Mouse (Mus musculus) midbrain, embryonic 13.5 days (tissue): ENCODE results near the gene Pald1. TPM values are rescaled to one million over a fixed set of nuclear protein-coding genes. Genes with fewer than 3 reads are reported as not detected.

ENCODE experiments used
- ATAC-seq: fragments of 200-750 bp; cut with Nextera tagmentation; 2 replicates; pipeline ENCODE4 v1.8.0; 2017; ENCODE audit warnings: mild to moderate bottlenecking, moderate TSS enrichment, moderate library complexity
- H3K27ac ChIP-seq: fragments of 300-500 bp; sonication (generic); 2 replicates; pipeline ENCODE4 v1.5.1; 2015; ENCODE audit warnings: inconsistent platforms, mild to moderate bottlenecking, moderate library complexity
- H3K27me3 ChIP-seq: fragments of 300-500 bp; sonication (generic); 2 replicates; pipeline ENCODE4 v1.6.1; 2015; ENCODE audit warnings: mild to moderate bottlenecking, inconsistent platforms
- H3K36me3 ChIP-seq: fragments of 300-500 bp; sonication (generic); 2 replicates; pipeline ENCODE4 v1.6.1; 2015; ENCODE audit warnings: mild to moderate bottlenecking, inconsistent platforms
- H3K4me1 ChIP-seq: fragments of 300-500 bp; sonication (generic); replicated peaks from 2 replicates; pipeline ENCODE4 v1.6.1; 2015; ENCODE audit warnings: inconsistent platforms
- H3K4me2 ChIP-seq: fragments of 300-500 bp; sonication (generic); replicated peaks from 2 replicates; pipeline ENCODE4 v1.6.1; 2015; ENCODE audit warnings: moderate library complexity, mild to moderate bottlenecking, inconsistent platforms
- H3K4me3 ChIP-seq: fragments of 300-500 bp; sonication (generic); replicated peaks from 2 replicates; pipeline ENCODE4 v1.5.1; 2015; ENCODE audit warnings: mild to moderate bottlenecking, inconsistent platforms
- H3K9ac ChIP-seq: fragments of 300-500 bp; sonication (generic); replicated peaks from 2 replicates; pipeline ENCODE4 v1.6.1; 2015; ENCODE audit warnings: mild to moderate bottlenecking, inconsistent platforms
- H3K9me3 ChIP-seq: fragments of 300-500 bp; sonication (generic); 2 replicates; pipeline ENCODE4 v1.6.1; 2016; ENCODE audit warnings: mild to moderate bottlenecking, inconsistent platforms
- WGBS: fragments of 180-500 bp; shearing (Covaris S2); methylation state at CpG from one replicate; pipeline ENCODE4 v1.1.7; 2015; 5-methylcytosine and 5-hydroxymethylcytosine counted together
- polyA plus RNA-seq: library from polyadenylated mRNA; unstranded; fragments of >200 nt; fragmentation: Nextera tagmentation; extraction: Ambion mirVana; gene quantifications from 2 replicates; pipeline ENCODE4 v1.2.1, GENCODE M21; 2015

Gene Pald1
- polyA plus RNA-seq, 1 experiment from 2014 or later, result 21.1 TPM

DNA sequence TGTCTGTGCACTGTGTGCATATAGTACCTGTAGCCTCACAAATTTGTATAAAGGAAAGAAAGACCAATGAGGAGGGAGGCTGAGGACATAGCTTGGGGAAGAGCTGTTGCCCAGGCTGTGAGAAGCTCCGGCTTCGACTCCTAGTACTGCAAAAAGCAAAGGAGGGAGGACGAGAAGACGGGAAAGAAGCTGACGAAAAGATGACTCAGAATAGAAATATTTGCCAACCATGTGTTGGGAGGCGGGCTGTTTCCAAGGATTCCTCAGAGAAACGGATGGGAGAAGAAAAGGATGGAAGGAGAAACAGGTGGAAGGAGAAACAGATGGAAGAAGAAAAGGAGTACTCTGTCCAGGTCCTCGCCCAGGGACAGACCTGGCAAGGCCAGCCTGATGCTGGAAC lies 89.1 kb downstream of the Pald1 start:
- Histone ChIP-seq H3K36me3 (no peaks in the 10 kb centered on the region), H3K4me2 (no peak overlapping the region), H3K4me1 (no peaks in the 10 kb centered on the region), H3K9me3 (no peaks in the 10 kb centered on the region), H3K4me3 (no peak overlapping the region), H3K27ac (no peak overlapping the region), H3K9ac (no peak overlapping the region), H3K27me3 (no peaks in the 10 kb centered on the region)
- no peak for ATAC-seq
- WGBS, result 87% methylated on average over 8 of the region's 8 CpGs

DNA sequence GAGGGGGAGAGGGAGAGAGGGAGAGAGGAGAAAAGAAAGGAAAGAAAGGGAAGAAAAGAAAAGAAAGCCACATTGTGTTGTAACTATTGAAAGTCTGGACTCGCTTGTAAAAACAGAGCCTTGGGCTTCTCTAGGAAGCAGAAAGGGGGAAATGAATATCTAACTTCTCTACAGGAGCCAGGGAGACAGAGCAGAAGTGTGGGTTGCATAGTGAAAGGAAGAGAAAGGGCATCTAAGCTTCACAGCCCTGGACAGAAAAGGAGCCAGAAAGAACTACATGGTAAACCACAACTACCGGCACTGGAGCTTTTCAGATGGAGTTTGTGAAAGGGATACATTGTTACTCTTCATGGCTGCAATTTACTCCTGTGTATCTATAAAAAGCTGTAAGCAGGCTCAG lies 92.9 kb downstream of the Pald1 start:
- no peaks in the 10 kb centered on the region for H3K36me3 ChIP-seq
- H3K27ac ChIP-seq, result no peak overlapping the region
- H3K4me2 ChIP-seq, result no peak overlapping the region
- no peaks in the 10 kb centered on the region for H3K27me3 ChIP-seq
- H3K4me1 ChIP-seq, result no peaks in the 10 kb centered on the region
- no peak overlapping the region for H3K9ac ChIP-seq
- no peak overlapping the region for H3K4me3 ChIP-seq
- WGBS, result 49% methylated on average over 2 of the region's 2 CpGs
- H3K9me3 ChIP-seq, result no peaks in the 10 kb centered on the region
- no peak for ATAC-seq

DNA sequence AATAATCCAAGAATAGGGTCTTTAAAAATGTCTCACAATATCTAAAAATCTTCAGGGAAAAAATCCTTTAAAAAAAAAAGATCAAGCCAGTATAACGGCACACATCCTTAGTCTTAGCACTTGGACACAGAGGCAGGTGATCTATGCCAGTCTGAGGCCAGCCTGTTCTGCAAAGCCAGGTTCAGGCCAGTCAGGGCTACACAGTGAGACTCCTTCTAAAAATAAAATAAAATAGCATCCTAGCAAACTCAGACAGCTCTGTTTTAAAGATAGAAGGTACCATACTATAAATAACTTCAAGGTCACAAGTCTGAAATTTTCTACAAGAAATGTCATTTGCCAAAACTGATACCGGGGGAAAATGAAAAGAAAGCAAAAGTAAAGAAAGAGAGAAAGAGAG lies 93.3 kb downstream of the Pald1 start:
- Histone ChIP-seq H3K27me3 (no peaks in the 10 kb centered on the region), H3K9ac (no peak overlapping the region), H3K27ac (no peak overlapping the region), H3K9me3 (no peaks in the 10 kb centered on the region), H3K36me3 (no peaks in the 10 kb centered on the region), H3K4me2 (no peak overlapping the region), H3K4me1 (no peaks in the 10 kb centered on the region), H3K4me3 (no peak overlapping the region)
- ATAC-seq, result no peak
- WGBS, result 92% methylated on average over 2 of the region's 2 CpGs

DNA sequence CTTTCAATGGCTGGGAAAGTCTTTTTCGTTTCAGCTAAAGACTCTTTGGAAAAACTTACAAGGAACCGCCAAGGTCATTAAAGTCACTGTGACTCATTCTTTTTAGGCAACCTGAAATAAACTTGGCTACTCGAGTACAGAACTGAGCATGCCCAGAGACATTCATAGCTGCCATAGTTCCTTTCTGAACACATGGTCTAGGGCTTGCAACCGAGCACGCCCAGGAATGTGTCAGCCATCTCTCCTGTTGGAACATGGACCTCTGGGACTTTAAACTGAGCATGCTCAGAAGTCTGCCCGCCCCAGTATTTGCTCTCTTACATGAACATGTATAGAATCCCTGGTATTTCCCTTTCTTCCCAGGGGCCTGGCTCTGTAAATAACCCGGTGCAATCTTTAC lies 97.1 kb downstream of the Pald1 start:
- no peaks in the 10 kb centered on the region for H3K4me1 ChIP-seq
- H3K36me3 ChIP-seq, result no peaks in the 10 kb centered on the region
- H3K9me3 ChIP-seq, result no peaks in the 10 kb centered on the region
- H3K4me3 ChIP-seq, result no peak overlapping the region
- no peak overlapping the region for H3K9ac ChIP-seq
- H3K4me2 ChIP-seq, result no peak overlapping the region
- ATAC-seq, result no peak
- H3K27me3 ChIP-seq, result no peaks in the 10 kb centered on the region
- no peak overlapping the region for H3K27ac ChIP-seq
- WGBS, result 73% methylated on average over 7 of the region's 7 CpGs

DNA sequence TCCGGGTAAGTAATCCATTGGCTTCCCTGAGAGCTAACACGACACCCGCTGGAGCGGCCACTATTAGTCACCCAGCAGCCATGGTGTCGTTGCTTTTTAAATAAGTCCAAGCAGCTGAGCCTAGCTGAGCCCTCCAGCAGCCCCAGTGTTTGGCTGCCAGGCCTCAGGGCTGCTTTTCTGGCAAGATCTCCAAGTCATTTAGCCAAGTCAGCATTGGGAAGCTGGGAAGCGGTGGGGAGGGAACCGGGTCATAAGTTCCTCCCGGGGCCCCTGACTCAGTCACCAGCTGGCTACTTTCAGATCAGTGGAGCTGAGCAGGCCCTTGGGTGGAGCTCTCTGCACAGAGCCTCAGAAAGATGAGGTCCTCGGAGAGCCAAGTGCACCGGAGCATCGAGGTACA lies 98.1 kb downstream of the Pald1 start:
- no peak overlapping the region for H3K27ac ChIP-seq
- H3K27me3 ChIP-seq, result no peaks in the 10 kb centered on the region
- H3K9me3 ChIP-seq, result no peaks in the 10 kb centered on the region
- no peak overlapping the region for H3K9ac ChIP-seq
- H3K36me3 ChIP-seq, result no peaks in the 10 kb centered on the region
- 87% methylated on average over 11 of the region's 11 CpGs for WGBS
- no peaks in the 10 kb centered on the region for H3K4me1 ChIP-seq
- no peak overlapping the region for H3K4me3 ChIP-seq
- no peak overlapping the region for H3K4me2 ChIP-seq
- no peak for ATAC-seq

DNA sequence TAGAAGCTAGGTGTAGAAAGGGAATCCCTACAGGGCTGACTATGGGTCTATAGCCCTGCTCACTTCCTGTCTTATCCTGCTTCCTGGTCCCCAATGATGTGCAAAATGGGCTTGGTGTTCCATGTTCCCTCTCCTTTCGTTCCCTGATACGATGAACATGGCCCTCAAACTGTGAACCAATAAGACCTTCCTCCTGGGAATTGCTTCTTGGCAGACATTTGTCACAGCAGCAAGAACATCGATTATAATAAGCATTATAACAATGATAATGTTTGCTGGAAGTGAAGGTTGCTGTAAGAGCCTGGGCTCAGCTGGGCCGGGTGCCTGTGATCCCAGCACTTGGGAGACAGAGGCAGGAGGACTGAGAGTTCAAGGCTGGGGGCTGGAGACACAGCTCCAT lies 99.0 kb downstream of the Pald1 start:
- Histone ChIP-seq H3K9me3 (no peaks in the 10 kb centered on the region), H3K9ac (no peak overlapping the region), H3K27me3 (no peaks in the 10 kb centered on the region), H3K4me2 (no peak overlapping the region), H3K36me3 (no peaks in the 10 kb centered on the region), H3K4me1 (no peaks in the 10 kb centered on the region), H3K4me3 (no peak overlapping the region), H3K27ac (no peak overlapping the region)
- no peak for ATAC-seq
- WGBS, result 85% methylated on average over 4 of the region's 4 CpGs

DNA sequence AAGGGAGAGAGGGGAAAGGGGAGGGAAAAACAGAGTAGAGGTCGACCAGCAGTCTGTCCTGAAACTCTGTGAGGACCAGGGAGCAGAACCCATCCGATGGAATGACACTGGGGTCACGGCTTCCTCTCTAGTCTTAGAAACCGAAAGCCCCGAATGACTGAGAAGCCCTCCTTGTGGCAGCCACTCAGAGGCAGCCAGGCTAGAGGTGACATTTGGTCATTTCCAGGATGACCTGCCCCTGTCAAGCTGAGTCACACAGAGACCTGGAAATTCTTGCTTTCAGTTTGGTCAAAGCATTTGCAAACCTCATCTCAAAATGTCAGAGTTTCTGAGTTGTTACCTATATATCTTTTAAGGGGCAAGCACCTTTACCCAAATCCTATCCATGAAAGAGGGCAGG lies 102.2 kb downstream of the Pald1 start:
- ATAC-seq, result no peak
- Histone ChIP-seq H3K4me1 (no peaks in the 10 kb centered on the region), H3K27ac (no peak overlapping the region), H3K36me3 (no peaks in the 10 kb centered on the region), H3K9ac (no peak overlapping the region), H3K4me2 (no peak overlapping the region), H3K27me3 (no peaks in the 10 kb centered on the region), H3K4me3 (no peak overlapping the region), H3K9me3 (no peaks in the 10 kb centered on the region)
- WGBS, result 75% methylated on average over 5 of the region's 5 CpGs

DNA sequence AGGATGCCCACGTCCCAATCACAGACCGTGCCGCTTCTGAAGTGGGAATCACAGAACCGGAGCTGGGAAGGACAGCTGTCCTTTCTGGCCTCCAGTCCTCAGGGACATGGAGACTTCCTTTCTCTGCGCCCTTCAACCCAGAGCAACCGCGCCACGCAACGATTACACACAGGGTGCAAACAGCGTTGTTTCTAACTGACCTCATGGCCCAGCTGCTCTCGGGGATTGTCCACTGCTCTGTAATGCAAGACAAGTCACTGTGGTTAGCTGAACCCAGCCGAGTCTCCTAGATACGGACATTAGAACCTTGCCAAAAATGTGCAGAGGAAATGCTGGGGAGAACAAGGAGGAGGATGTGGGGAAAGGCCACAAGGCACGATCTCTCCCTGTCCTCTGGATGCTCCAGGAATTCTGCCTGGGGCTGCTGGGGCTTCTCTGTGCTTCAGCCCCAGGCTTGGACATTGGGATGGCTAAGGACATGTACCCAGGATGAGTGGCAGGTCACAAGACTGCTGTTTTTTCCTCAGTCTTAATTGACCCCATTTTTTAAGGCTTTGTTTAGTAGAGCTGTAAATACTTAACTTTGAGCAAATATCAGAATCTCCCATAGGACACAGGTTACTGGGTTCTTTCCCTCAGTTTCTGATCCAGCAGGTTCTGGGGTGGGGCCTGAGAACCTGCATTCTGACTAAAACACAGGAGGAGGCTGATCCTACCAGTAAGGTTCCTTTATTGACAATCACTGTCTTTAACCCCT lies 105.2 kb downstream of the Pald1 start:
- no peak overlapping the region for H3K27ac ChIP-seq
- peaks cover 10% of the 10 kb centered on the region; the same call in 1 of the 2 replicates for H3K4me1 ChIP-seq
- H3K36me3 ChIP-seq, result no peaks in the 10 kb centered on the region
- H3K4me3 ChIP-seq, result no peak overlapping the region
- peaks cover 25% of the 10 kb centered on the region for H3K27me3 ChIP-seq
- H3K4me2 ChIP-seq, result no peak overlapping the region
- 67% methylated on average over 14 of the region's 14 CpGs for WGBS
- no peak for ATAC-seq
- no peaks in the 10 kb centered on the region for H3K9me3 ChIP-seq
- no peak overlapping the region for H3K9ac ChIP-seq

DNA sequence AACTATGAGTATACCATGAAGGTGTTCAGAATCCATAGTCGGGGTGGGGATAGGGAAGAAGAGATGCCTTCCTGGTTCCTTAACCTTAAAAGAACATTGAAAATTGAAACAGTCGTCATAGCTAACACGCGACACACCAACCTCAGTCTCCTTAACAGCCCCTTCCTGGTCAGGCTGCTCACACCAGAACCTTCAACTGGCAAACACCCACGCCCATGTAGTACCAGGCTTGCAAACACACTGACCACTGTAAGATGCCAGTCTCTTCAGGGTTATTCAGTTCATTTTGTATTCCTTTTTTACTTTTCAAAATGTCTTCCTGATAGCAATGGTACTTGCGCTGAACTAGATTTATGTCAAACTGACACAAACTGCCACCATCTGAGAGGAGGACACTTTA lies 106.3 kb downstream of the Pald1 start:
- 95% methylated on average over 6 of the region's 6 CpGs for WGBS
- H3K4me1 ChIP-seq, result peaks cover 10% of the 10 kb centered on the region; the same call in 1 of the 2 replicates
- H3K4me3 ChIP-seq, result no peak overlapping the region
- no peak overlapping the region for H3K27ac ChIP-seq
- H3K9ac ChIP-seq, result no peak overlapping the region
- peaks cover 35% of the 10 kb centered on the region for H3K27me3 ChIP-seq
- no peak overlapping the region for H3K4me2 ChIP-seq
- no peaks in the 10 kb centered on the region for H3K9me3 ChIP-seq
- no peak for ATAC-seq
- H3K36me3 ChIP-seq, result no peaks in the 10 kb centered on the region

DNA sequence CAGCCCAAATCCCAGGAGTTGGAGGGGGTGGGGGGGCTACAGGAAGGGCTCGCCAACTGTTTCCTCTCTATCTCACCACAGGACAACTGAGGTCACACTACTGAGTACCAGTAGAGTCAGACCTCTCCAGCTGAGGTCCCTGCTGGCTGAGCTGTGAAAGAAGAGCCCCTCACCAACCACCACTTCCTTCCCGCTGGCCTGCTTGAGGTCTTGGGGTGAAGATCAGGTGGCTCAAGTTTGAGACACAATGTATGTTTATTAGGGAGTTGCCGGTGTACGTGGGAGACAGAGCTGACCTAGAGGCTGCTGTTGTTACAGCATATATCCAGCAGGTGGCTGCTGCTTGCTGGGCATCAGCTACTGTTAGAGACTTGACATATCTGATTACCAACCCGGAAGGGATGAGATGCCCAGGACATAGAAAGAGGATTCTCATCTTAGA lies 107.6 kb downstream of the Pald1 start:
- 3% methylated on average over 5 of the region's 5 CpGs for WGBS
- Histone ChIP-seq H3K27ac (no peak overlapping the region), H3K9me3 (no peaks in the 10 kb centered on the region), H3K4me2 (0 out of 2 replicates have a peak overlapping the region, but pooled peaks have one; percentile 13), H3K36me3 (no peaks in the 10 kb centered on the region), H3K4me1 (peaks cover 10% of the 10 kb centered on the region; the same call in 1 of the 2 replicates), H3K4me3 (no peak overlapping the region), H3K9ac (no peak overlapping the region), H3K27me3 (peaks cover 46% of the 10 kb centered on the region)
- peak; percentile 47 for ATAC-seq

DNA sequence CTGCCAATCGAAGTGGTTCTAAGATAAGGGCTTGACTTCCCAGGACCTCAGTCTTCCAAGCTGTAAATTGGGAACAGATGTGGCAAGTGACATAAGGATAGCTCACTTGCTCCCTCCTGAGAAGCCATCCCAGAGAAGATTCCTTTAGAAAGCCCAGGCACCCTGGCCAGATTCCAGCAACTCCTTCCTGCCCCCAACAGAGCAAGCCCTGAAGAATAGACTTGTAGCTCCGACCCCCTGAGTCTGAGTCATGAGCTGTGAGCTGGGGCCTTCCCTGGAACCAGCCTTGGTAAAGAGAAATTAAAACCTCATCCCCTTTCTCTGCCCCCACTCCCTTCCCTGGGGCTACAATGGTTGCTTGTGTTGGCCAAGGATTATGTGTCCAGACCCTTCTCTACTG lies 108.8 kb downstream of the Pald1 start:
- Histone ChIP-seq H3K9ac (no peak overlapping the region), H3K27ac (no peak overlapping the region), H3K9me3 (no peaks in the 10 kb centered on the region), H3K4me1 (peaks cover 10% of the 10 kb centered on the region; the same call in 1 of the 2 replicates), H3K4me2 (no peak overlapping the region), H3K4me3 (no peak overlapping the region), H3K36me3 (no peaks in the 10 kb centered on the region), H3K27me3 (peaks cover 47% of the 10 kb centered on the region)
- no peak for ATAC-seq
- WGBS, result 59% methylated on average over 2 of the region's 2 CpGs

DNA sequence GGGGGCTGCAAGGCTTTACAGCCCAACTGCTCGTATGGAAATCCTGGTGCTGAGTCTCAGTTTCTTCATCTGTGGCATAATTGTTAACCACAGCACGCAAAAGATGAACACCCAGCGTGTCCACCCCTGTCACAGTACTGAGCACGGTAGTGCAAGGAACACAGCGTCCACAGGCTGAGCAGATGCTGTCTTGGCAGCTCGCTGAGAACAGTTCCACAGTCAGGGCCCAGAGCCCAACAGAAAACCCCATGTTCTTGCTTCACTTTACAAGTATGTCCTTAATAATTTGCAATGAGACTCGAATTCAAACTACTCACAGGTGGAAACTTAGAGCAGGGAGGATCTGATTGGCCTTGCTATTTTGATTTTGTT lies 109.5 kb downstream of the Pald1 start:
- 48% methylated on average over 7 of the region's 7 CpGs for WGBS
- H3K27me3 ChIP-seq, result peaks cover 47% of the 10 kb centered on the region
- ATAC-seq, result peak; percentile 7; the same call in 1 of the 2 replicates
- H3K36me3 ChIP-seq, result no peaks in the 10 kb centered on the region
- no peak overlapping the region for H3K27ac ChIP-seq
- peak overlapping the region; percentile 96 for H3K4me2 ChIP-seq
- H3K4me3 ChIP-seq, result peak overlapping the region; percentile 49
- peak overlapping the region; percentile 57; the same call in 1 of the 2 replicates for H3K9ac ChIP-seq
- no peaks in the 10 kb centered on the region for H3K9me3 ChIP-seq
- H3K4me1 ChIP-seq, result peaks cover 10% of the 10 kb centered on the region; the same call in 1 of the 2 replicates
